Mouse (Mus musculus) gastrocnemius, postnatal 36 days (tissue): ENCODE measurements around the gene Bok. TPM values are rescaled to one million over a fixed set of nuclear protein-coding genes. Genes with fewer than 3 reads are reported as not detected.
"Not testable (repeated sequence)": the region's sequence is repeated elsewhere in the genome, so short reads cannot be mapped to it uniquely, and the experiment has no call there.

Experiments
- DNase-seq, 2 experiments: peaks; one replicate each; pipeline ENCODE4 v3.0.0; 2022
- intact Hi-C: fragments of 180-260 bp; cut with DNase I; formaldehyde crosslinking; loops from one replicate; pipeline ENCODE4 v1.15.1; 2025
- long read RNA-seq, 2 experiments: library from polyadenylated mRNA; stranded (forward); transcript quantifications; one replicate each; pipeline ENCODE4 v2.0.0; 2021
- total RNA-seq, 2 experiments: library from RNA; stranded (reverse); gene quantifications; 2 replicates each; pipeline ENCODE4 v1.2.3; 2021

Gene Bok
- total RNA-seq: 1 to 10 TPM; 1.2 to 1.8 TPM
- long read RNA-seq, experiment 1, partial matches to known transcripts: 3 of 5 reads
- long read RNA-seq, experiment 1, other reads (novel, unspliced or antisense): 1 of 5 reads
- long read RNA-seq, experiment 2, partial matches to known transcripts: 2 of 7 reads
- long read RNA-seq, experiment 2, other reads (novel, unspliced or antisense): 1 of 7 reads

DNA sequence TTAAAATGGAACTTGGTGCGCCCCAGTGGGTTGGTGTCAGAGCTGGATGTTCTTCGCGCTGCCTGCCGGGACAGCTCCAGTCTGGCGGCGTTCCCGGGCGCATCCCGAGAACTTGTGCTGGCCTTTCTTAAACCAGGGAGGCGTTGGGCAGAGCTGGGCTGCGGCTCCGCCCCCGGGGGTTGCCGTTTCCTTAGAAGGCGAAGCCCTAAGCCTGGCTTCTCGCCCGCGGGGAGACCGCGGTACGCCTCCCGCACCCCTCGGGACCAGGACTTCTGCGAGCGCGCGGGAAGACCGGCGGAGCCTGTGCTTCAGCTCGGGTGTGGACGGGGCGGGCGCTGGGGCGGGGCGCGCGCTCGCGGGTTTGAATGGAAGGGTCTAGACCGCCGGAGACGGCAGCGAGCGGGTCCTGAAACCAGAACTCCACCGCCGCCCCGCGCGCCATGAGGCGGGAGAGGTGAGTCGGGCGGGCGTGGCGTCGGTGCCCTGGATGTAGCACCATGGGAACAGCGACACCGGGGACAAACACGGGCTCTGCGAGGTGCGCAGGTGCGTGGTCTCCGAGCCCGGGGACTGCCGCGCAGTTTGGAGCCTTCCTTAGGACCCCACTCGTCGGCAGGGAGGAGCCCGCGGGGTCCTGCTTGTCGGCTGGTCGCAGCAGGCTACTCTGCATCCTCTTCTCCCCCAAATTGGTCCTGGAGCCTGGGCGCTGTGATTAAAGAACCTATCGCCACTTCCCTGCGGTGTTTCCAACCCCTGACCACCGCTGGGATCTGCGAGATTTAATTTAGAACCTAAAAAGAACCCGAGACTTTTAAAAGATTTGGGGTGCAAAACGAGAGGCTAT, at the start of gene Bok:
TSS of gene Bok (plus strand) at position 260 of the 844 bp plus-strand sequence.
- peak; percentile 69 to 81 for DNase-seq
- intact Hi-C loops: no loop called here

DNA sequence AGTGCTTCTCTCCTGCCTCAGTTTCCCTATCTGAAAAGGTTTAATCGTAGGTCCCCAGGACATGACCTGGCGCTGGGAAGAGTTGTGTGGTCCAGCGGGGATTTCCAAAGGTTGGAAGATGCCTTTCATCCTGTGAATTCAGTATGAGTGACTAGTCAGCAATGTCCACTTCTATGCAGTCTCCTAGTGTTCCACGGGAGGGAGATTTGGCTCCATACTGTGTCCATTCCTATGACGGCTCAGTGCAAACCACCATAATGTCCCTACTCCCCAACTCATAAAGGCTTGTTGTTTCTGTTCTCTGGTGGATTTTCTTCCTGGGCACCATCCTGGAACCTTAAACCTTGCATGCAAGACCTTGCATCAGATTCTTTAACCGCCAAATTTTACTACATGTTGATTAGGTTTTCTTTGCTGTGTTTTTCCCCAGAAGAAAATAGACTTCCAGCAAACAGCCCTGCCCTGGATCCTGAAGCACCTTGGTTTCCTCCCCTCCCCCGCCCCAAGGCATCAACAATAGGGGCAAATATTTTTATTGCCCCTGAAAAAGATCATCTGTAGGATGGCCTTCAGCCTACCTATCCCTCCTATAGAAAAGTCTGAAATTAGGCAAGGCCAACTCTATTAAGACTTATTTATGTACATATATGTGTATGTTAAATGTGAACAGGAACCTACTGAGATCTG, 49.1 kb upstream of the Bok start:
- intact Hi-C loops: no loop called here
- DNase-seq: no peak

DNA sequence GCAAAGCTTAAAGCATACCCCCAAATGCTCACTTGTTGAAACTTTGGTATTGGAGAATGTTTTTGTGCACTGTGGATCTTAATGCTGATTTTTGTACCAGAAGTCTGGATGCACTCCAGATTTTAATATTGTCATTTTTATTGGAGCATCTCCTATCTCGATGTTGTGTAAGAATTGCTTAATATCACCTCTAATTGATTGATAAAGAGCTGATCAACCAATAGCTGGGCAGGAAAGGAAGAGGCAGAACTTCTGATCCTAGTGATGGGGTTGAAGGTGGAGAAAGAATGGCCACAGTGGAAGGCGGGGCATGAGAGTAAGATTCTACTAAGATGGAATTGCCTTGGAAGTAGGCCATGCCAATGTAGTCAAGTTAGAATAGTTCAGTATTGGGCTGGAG, 43.5 kb upstream of the Bok start:
- intact Hi-C loops: no loop called here
- DNase-seq: no peak

DNA sequence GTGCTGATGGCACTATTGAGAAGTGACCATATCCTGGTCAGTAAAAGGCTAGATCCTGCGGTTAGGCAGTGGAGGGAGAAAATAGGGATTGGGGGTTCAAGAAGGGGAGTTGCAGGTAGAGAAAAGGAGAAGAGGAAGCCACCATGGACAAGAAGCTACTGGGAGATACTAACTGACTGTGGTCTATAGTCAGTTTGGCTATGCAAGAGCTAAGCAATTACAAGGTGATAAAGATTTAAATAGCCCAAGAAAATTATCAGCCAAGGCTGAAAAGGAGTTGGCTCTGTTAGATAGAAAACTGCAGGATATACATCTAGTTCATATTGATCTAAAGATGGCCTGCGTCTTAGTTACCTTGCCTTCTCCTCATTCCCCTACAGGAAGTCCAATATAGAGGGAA, 42.8 kb upstream of the Bok start:
- intact Hi-C loops: no loop called here
- DNase-seq: no peak

DNA sequence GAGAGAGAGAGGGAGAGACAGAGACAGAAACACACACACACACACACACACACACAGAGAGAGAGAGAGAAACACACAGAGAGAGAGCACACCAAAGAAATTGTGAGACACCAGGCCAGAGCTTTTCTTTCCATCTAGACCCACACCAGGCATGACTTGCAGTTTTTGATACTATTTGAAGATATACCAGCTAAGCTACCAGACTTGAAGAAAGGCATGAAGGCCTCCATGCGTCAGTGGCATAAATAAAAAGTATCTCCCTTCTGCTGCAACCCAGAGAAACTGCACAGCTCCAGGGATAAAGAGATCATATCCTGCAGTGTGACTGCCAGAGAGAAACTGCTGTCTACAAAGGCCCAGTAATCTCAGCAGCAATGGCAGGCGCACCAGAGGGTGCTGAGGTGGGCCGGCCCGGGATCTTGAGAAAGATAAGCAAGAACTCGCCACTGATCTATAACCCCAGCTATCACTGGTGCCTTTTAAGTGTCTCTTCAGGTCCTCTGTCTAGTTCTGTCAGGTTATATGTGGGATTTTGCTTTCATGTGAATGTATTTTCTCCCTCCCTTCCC, 35.8 kb upstream of the Bok start:
- intact Hi-C loops: no loop called here
- DNase-seq: no peak

DNA sequence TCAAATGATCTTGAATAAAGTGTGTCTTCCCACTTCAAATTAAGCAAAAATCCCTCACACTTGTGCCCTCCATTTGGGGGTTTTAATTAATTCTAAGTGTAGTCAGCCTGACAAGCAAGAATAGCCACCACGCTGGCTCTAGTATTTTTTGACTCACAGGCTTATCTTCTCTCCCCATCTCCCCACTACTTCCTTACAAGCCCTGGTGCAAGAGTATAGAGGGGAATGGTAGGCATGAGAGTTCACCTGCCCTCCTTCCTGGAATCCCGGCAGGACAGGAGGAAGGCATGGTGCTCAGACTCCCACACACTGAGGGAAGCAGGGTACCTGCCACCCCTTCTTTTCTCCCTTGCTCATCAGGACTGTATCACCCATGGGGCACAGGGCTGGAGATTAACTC, 31.2 kb upstream of the Bok start:
- intact Hi-C loops: no loop called here
- no peak for DNase-seq

DNA sequence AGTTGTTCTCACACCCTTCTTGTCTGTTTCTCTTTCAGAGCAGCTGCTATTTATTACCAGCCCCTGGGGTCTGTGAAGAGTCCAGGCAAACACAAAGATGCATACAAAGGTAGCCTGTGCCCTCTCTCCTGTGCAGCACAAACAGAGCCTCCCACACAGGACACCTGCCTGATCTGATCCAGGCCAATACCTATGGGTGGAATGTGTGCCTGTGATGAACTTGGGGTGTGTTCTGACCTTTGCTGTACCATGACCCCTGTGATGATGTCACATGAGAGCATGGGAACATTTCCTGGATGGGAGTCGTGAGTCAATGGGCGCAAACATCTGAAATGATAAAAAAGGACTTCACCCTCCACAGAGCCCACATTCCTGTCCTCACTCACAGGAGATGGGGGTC, 30.7 kb upstream of the Bok start:
- intact Hi-C loops: no loop called here
- no peak for DNase-seq

DNA sequence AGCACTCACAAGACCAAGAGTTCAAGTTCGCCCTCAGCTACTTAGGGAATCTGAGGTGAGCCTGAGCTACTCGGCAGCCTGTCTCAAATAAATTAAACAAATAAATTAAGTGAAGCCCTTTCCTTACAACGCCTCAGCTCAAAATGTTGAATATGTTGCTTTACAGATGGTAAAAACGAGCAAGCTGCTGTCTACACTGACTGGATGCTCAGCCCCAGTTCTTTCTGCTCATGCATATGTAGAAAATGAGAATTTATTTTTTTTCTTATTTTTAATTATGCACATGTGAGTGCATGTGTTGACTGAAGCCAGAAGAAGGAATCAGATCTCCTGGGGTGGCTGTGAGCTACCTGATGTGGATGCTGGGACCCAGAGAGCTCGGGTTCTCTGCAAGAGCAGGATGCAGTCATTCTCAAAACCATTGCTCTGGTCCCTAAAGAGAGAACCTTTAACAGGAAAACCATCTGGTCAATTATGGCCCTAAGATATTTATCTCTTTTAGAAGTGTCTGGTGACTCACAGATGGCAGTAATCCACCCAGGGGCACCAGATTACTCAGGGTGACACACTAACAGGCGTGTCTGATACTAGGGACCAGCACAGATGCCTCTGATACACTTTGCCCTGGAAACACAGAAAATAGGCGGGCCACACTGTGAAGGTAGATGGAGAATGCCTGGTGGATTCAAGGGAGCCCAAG, 29.0 kb upstream of the Bok start:
- intact Hi-C loops: no loop called here
- DNase-seq: no peak

DNA sequence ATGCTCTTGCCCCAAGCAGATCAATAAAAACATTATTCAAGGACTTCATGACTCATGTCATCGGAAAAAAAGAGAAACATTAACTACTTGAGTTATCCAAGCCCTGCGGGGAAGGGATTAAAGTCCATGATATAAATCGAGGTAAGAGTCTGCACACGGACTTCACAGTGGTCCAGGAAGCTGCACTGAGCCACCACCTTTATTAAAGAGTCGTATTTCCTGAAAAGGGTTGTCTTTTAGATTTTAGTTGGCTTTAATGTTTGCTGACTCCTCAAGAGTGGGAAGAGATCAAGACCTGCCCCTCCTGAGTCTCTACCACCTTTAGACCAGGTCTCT, 28.5 kb upstream of the Bok start:
- no peak for DNase-seq

DNA sequence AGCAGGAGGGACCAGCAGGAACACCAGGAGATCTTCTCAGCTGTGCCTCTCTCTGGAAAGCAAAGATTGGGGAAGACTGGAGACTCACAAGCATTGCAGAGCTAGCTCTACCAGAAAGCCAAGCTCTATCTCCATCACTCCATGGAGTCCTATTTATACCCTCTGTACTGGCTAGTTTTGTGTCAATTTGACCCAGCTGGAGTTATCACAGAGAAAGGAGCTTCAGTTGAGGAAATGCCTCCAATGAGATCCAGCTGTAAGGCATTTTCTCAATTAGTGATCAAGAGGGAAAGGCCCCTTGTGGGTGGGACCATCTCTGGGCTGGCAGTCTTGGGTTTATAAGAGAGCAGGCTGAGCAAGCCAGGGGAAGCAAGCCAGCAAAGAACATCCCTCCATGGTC, 26.9 kb upstream of the Bok start, which contains the start of gene Stk25:
TSS of gene Stk25 (minus strand) at position 101 of the 400 bp plus-strand sequence.
- DNase-seq, intact Hi-C loops: not testable (repeated sequence)

More for the DNA sequence above, 28.5 kb upstream of the Bok start:
- intact Hi-C loops: no loop called here

DNA sequence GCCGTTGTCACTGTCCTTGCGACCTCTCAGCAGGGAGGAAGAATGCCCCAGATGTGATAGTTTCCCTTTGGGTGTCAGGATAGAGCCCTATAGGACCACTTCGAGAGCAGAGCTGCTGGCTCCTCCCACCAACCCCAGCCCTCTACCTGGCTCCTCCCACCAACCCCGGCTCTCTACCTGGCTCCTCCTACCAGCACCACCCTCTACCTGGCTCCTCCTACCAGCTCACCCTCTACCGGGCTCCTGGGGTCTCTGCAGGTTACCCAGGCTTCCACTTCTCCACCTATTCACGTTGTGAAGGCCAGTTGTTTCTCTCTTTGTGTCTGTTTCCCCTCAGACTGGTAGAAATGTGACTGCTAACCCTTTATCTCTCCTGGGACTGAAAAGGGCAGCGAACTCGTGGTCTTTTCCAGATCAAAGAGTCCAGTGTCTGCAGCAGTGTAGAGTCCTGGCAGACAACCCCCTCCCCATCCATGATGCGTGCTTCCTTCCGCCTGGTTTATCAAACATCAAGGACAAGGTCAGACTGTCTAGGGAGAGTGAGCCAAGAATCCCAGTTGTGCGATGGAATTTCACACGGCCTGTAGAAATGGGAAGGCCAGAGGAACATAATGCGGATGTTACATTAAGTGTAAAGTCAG, 17.6 kb upstream of the Bok start:
- intact Hi-C loops: loop anchor here (5.0 kb wide), 2 partner anchors 59 to 134 kb away; partner anchors contain the start of genes Dtymk and Ing5
- no peak for DNase-seq

DNA sequence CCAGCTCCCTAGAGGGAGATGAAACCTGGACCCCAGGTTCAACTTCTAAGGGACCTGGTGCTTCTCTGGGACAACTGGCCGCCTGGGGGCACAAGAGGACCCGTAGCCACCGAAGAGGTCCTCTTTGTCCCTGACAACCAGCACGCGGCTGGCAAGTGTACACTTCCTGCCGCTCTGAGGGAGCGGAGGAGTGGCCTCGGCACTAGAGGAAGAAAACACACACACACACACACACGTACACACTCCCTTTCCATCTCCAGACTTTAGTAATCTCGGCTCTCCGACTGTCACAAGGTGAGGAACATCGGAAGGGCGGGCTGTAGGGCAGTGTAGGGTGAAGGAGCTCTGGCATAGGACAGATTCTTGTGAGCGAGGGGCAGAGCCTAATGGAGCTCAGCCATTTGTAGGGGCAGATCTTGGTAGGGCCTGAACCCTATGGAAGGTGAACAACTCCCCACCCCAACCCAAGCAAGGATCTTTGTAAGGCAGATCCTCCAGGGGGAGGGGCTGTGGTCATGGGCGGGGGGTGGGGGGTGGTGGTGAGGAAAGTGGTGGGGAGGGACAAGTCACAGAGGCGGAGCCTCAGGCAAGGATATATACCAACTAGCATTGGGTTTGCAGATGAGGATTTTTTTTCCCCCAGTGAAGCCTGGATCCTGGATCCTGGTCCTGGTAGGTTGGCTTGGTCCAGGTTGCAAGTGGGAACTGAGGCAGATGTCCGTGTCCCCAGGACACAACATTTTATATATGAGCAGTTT, 16.5 kb upstream of the Bok start:
- DNase-seq: peak; percentile 65 to 80
- intact Hi-C loops: loop anchor here (5.0 kb wide), 2 partner anchors 58 to 133 kb away; partner anchors contain the start of genes Dtymk and Ing5

DNA sequence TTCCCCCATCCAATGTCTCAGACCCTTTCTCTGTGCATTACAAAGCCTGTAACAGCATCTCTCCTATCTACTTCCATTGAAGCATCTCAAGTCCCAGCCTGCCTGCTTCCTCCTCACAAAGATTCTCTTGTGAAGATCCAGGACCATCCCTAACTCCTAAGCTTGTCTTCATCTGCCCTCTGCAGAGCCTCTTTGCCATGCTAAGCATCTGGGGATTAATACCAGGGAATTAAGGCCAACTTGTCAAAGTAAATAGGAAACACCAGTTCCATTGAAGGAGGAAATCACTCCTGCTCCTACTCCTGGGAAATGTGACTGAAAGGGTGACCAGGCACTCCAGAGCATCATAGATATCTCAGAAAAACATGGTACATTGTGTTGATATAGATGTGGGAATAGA, 15.5 kb upstream of the Bok start:
- DNase-seq: no peak
- intact Hi-C loops: loop anchor here (5.0 kb wide), 2 partner anchors 57 to 132 kb away; partner anchors contain the start of genes Dtymk and Ing5

DNA sequence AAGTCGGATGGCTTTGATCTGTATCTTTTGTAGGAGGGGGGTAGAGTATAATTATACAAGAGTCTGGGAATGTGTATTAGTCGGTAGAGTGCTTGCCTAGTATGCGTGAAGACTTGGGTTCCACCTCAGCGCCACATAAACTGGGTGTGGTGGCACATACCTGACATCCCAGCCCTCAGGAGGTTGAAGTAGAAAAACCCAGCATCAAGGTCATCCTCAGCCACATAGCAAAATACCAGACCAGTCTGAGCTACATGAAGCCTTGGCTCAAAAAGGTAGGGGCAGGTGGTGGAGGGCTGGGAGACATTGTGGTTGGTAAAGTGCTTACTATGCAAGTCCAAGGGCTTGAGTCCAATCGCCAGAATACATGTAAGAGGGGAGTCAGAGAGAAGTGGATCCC, 12.8 kb upstream of the Bok start:
- no peak for DNase-seq
- intact Hi-C loops: no loop called here

DNA sequence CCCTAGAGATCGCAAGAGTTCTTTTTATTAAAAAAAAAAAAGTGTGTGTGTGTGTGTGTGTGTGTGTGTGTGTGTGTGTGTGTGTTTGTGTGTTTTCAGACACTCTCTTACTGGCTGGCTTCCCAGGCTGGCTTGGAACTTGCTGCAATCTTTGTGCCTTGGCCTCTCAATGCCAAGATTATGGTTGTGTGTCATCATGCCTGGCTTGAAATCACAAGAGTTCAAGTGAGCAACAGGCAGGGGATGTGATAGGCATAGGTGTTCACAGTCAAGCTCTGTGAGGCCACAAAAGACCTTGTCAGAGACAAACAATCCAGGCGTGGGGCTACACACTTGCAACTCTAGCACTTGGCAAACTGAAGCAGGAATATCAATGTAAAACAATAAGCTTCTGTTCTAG, 7.1 kb upstream of the Bok start:
- intact Hi-C loops: no loop called here
- peak in 1 of 2 experiments; percentile 40 for DNase-seq

DNA sequence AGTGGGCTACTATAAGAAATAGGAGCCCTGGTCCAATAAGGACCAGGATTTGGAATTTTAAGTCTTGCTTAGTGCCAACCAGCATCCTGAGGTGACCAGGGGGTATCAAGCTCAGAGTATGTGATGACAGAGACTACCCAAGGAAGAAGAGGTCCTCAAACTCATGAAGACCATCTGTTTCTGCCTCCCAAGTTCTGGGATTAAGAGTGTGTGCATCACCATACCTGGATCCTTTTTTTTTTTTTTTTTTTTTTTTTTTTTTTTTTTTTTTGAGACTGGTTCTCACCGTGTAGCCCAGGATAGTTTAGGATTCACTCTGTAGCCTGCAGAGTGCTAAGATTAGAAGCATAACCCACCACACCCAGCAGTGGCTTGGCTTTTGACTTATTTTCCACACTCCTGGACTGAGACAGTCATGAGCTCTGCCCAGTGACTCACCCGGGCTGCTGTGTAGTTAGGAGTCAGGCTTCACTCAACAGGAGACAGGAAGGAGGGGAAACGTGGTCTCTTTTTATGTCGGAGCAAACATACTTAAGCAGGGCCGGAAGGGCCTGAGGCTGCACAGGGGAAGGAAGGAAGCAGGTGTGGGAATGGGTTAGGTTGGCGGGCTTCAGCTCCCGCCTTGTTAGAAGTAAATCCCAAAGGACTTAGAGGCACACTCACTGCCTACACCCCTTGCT, 5.4 kb upstream of the Bok start:
- peak; percentile 33 for DNase-seq
- intact Hi-C loops: no loop called here

DNA sequence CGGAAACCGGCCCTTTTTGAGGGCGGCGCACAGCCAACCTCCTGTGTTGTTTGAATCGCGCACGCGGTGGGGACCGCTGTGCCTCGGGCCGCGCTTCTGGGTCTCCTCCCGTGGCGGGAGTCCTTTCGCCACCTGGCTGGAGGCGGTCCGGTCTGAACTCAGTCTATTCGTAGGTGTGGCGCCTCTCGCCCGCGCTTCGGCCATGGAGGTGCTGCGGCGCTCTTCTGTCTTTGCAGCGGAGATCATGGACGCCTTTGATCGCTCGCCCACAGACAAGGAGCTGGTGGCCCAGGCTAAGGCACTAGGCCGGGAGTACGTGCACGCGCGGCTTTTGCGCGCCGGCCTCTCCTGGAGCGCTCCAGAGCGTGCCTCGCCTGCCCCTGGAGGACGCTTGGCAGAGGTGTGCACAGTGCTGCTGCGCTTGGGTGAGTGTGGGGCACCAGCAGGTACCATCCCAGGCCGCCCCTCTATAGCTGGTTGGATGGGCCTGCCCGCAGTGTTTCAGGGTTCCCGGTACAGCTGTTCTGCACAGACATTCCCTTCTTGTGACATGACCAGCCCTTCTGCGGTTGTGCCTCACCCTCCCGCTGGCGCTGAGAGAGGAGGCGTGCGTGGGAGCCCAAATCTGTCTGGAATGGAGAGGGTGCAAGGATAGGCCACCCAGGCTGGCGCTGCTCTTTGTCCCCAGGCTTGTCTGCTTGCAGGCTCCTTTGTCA, 943 bp downstream of the Bok start:
- intact Hi-C loops: no loop called here
- peak in 1 of 2 experiments; percentile 34 for DNase-seq

DNA sequence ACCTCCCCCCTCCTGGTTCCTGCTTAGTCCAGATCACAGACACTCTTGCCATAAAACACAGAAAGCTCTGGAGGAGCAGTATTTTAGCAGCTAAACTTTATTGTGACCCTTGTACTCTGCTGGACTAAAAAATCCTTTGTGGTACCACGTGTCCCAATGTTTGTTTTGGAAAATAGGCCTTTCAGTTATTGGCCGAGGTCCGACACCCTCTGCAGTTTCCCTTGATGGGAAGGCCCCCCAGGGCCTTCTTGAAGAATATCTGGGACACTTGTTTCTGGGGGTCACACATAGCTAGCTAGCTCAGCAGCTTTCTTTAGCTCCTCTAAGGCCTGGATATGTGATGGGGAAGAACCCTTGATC, 1.5 kb downstream of the Bok start:
- no peak for DNase-seq
- intact Hi-C loops: no loop called here
